Mouse (Mus musculus) spleen, adult 2 months (tissue): ENCODE data around the gene Rapgef2. TPM values are rescaled to one million over a fixed set of nuclear protein-coding genes. Genes with fewer than 3 reads are reported as not detected.
A peak's percentile ranks its signal among the peaks of the same experiment; 100 is the strongest.

Source experiments
- DNase-seq, 2 experiments: peaks; one replicate each; pipeline versions ENCODE4 v3.0.0 to v3.0.0-alpha.2; 2012 to 2021; ENCODE audit warnings: low spot score in 2 of 2, low read depth in 1 of 2
- H3K27ac ChIP-seq: fragments of 200-500 bp; 2 replicates; pipeline ENCODE4 v1.5.1; 2012; ENCODE audit warnings: low read length, inconsistent platforms; ENCODE audit not compliant: insufficient read depth
- H3K27me3 ChIP-seq: fragments of 200-500 bp; 2 replicates; pipeline ENCODE4 v1.6.1; 2012; ENCODE audit warnings: mild to moderate bottlenecking, moderate library complexity, low read length, inconsistent platforms; ENCODE audit not compliant: control insufficient read depth, insufficient read depth
- H3K36me3 ChIP-seq: fragments of 200-500 bp; 2 replicates; pipeline ENCODE4 v1.6.1; 2012; ENCODE audit warnings: mild to moderate bottlenecking, low read length, inconsistent platforms; ENCODE audit not compliant: control insufficient read depth, insufficient read depth
- H3K4me1 ChIP-seq: fragments of 200-500 bp; 2 replicates; pipeline ENCODE4 v1.6.1; 2011; ENCODE audit warnings: inconsistent platforms; ENCODE audit not compliant: control insufficient read depth, insufficient read depth, insufficient read length
- H3K4me3 ChIP-seq: fragments of 200-500 bp; 2 replicates; pipeline ENCODE4 v1.5.1; 2011; ENCODE audit warnings: mild to moderate bottlenecking, inconsistent platforms; ENCODE audit not compliant: insufficient read depth, insufficient read length; ENCODE audit errors: extremely low read depth
- CTCF ChIP-seq: fragments of 200-500 bp; IDR thresholded peaks from 2 replicates; pipeline ENCODE4 v1.5.1; 2011; ENCODE audit warnings: mild to moderate bottlenecking, inconsistent platforms; ENCODE audit not compliant: insufficient read depth, insufficient read length, insufficient replicate concordance; ENCODE audit errors: extremely low read depth
- POLR2A ChIP-seq: fragments of 200-500 bp; IDR thresholded peaks from 2 replicates; pipeline ENCODE4 v1.6.1; 2011; ENCODE audit warnings: low read depth, low read length, inconsistent platforms
- WGBS: fragments of 180-500 bp; shearing (Covaris S2); methylation state at CpG from one replicate; pipeline ENCODE4 v1.1.7; 2018; 5-methylcytosine and 5-hydroxymethylcytosine counted together
- polyA plus RNA-seq: library from polyadenylated mRNA; depleted of rRNA; stranded (reverse); fragments of >200 nt; gene quantifications from 2 replicates; pipeline ENCODE4 v1.2.3, GENCODE M21; 2012; rRNA removed

Rapgef2 gene
- 4.9 and 6.3 TPM in 2 replicates for polyA plus RNA-seq

- no peak; the same call in 1 of the 2 replicates for TF ChIP-seq POLR2A
- no peak for TF ChIP-seq CTCF
- Histone ChIP-seq H3K27ac (peak within 1 kb of the TSS; percentile 82), H3K4me3 (peak within 1 kb of the TSS; percentile 95), H3K36me3 (no peaks in the 10 kb centered on the region), H3K27me3 (peaks cover 7% of the 10 kb centered on the region; the same call in 1 of the 2 replicates), H3K4me1 (no peaks in the 10 kb centered on the region; the same call in none of the 2 replicates)
- WGBS: under 1% methylated on average over 90 of the region's 97 CpGs
- DNase-seq: peak in 1 of 2 experiments; percentile 42
Observed at GRCm38 (mm10) chr3:79286376-79287107, at the start of gene Rapgef2. Gene Rapgef2, minus strand, starts transcription at chr3:79286517.

DNA sequence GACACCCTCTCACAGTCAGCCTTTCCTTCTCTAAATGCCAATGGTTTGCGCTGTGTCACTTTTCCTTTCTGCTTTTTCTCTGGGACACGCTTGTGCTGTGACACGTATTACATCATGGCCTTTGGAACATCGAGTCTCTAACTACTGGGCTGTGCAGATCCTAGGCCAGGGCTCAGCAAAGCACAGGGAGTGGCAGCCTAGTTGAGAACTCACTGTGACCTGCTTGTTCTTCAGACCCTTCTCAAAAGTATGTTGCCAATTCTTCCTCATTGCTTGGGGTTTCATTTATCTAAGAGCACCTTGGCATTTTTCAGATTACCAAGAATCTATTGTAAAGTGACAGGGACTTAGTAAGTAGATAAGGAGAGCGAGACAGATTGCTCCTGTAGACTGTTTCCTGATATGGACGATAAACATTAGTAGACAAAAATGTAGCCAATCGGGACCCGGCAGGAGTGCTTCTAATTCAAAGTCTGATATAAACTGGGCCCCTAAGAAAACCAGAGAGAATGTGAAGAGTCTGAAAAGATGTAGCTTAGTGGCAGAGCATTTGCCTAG, 47.4 kb upstream of the Rapgef2 start:
- no peaks in the 10 kb centered on the region for H3K36me3 ChIP-seq
- no peaks in the 10 kb centered on the region for H3K4me1 ChIP-seq
- H3K27ac ChIP-seq: no peak overlapping the region
- 89% methylated on average over 8 of the region's 8 CpGs for WGBS
- no peaks in the 10 kb centered on the region for H3K27me3 ChIP-seq
- no peak for DNase-seq
- no peak overlapping the region for H3K4me3 ChIP-seq
- TF ChIP-seq POLR2A: no peak
- no peak for TF ChIP-seq CTCF

DNA sequence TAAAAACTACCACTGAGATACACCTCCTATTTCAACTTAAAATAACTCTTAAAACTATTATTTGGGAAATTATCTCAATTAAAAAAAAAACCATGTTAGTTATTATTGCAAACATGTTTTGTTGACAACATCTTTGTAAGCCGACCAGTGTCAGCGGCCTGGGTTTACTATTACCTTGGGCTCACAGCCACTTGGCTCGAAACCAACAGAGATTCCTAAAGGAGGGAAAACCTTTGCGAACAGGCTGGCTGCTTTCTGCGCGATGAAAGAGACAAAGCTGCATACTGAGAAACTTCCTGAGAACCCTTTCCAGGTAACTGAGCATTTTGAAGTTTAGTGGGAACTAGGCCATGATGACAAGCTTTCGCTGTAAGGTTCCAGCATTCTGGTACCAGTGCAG, 46.7 kb upstream of the Rapgef2 start:
- H3K27me3 ChIP-seq: no peaks in the 10 kb centered on the region
- H3K27ac ChIP-seq: no peak overlapping the region
- 89% methylated on average over 7 of the region's 7 CpGs for WGBS
- H3K4me1 ChIP-seq: no peaks in the 10 kb centered on the region
- DNase-seq: no peak
- no peak overlapping the region for H3K4me3 ChIP-seq
- no peak for TF ChIP-seq CTCF
- TF ChIP-seq POLR2A: no peak
- H3K36me3 ChIP-seq: no peaks in the 10 kb centered on the region

DNA sequence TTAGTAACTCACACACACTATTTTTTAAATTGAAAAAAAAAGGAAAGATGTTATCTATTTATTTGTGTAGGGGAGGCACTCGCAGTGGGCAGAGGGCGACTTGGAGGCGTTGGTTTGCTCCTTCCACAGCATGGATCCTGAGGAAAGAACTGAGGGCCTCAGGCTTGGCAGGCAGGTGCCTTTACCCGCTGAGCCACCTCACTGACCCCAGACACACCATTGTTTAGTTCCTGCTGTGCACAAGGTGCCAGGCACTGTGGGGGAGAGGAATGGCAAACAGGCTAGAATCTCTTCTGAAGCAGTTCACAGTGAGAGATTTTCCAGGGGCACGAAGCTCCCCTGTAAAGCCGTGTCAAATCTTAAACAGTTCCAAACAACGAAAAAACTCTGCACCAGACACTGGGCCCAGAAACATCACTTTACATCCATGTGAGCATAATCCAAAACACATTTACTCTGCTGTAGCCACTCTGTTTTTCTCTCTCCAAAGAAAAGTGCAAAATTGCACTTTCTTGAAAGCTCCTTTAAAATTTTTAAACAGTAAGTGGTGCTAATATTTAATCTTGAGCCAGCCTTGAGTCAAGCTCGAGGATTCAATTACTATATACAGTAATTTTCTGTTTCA, 43.5 kb upstream of the Rapgef2 start:
- 81% methylated on average over 8 of the region's 8 CpGs for WGBS
- Histone ChIP-seq H3K27ac (no peak overlapping the region), H3K27me3 (no peaks in the 10 kb centered on the region), H3K4me3 (no peak overlapping the region), H3K36me3 (no peaks in the 10 kb centered on the region), H3K4me1 (no peaks in the 10 kb centered on the region)
- TF ChIP-seq POLR2A (no peak), CTCF (no peak)
- DNase-seq: no peak

DNA sequence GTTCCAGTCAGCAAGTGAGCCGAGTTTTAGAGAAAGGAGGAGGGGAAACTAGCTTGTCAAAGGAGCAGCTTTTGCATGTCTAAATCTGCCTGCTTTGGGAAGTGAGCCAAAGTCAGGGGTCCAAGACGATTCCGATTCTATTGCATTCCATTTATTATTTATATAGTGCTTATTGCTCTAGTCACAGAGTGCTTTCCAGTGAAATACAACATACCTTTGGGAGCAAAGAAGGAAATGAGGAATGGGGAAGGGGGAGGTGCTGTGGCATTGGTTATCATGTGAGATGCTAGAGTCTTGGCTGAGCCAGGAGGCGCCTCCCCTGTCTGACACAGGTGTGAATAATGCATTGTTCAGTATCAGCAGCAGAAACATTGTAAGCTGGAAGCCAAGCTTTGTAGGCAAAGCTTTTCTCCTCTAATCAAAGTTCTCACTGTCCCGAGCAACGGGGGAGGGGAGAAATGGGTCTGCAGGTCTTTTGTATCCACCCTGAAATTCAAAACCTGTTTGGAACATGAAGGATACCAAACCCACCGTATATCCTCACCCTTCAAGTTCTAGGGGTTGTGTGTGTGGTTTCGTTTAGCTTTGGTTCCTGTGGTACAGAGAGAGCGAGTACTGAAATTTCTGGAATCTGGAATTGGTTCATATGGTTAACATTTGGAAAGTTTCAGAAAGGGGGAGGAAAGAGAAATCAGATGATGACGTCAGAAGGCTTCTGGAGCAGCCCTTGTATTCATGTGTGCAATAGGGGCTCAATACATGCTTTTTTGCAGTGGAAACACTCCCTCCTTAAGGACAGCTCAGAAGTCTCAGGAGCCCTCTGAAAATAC, 38.6 kb upstream of the Rapgef2 start:
- Histone ChIP-seq H3K27me3 (no peaks in the 10 kb centered on the region), H3K27ac (no peak overlapping the region), H3K4me3 (no peak overlapping the region), H3K4me1 (no peaks in the 10 kb centered on the region), H3K36me3 (no peaks in the 10 kb centered on the region)
- WGBS: 75% methylated on average over 10 of the region's 10 CpGs
- TF ChIP-seq CTCF (no peak), POLR2A (no peak)
- no peak for DNase-seq

- Histone ChIP-seq H3K27ac (no peak overlapping the region), H3K4me1 (no peaks in the 10 kb centered on the region), H3K27me3 (no peaks in the 10 kb centered on the region), H3K36me3 (no peaks in the 10 kb centered on the region), H3K4me3 (no peak overlapping the region)
- no peak for TF ChIP-seq CTCF
- TF ChIP-seq POLR2A: no peak
- DNase-seq: no peak
- 67% methylated on average over 10 of the region's 10 CpGs for WGBS
Observed at GRCm38 (mm10) chr3:79314006-79314698, 27.8 kb upstream of the Rapgef2 start.
